Mouse (Mus musculus) MEL (cell line): ENCODE results near the gene Kcne2. TPM values are rescaled to one million over a fixed set of nuclear protein-coding genes. Genes with fewer than 3 reads are reported as not detected.

Experiments
- DNase-seq: peaks from one replicate; pipeline ENCODE4 v3.0.0; 2011; ENCODE audit warnings: low read depth, low spot score
- H3K27ac ChIP-seq: 2 replicates; pipeline ENCODE4 v1.5.1; 2012; ENCODE audit warnings: low read depth, mild to moderate bottlenecking, control low read depth, low read length, moderate library complexity; ENCODE audit not compliant: control insufficient read depth
- H3K27me3 ChIP-seq, 2 experiments: fragments of 150-350 bp in 1 of 2; sonication (generic) in 1 of 2; 2 replicates each; pipeline ENCODE4 v1.6.1; 2012; ENCODE audit warnings: low read length in 2 of 2, mild to moderate bottlenecking in 2 of 2, improper control_type of control experiment in 1 of 2, moderate library complexity in 1 of 2; ENCODE audit not compliant: insufficient read depth in 2 of 2, control insufficient read depth in 1 of 2
- H3K36me3 ChIP-seq, 2 experiments: 2 replicates each; pipeline ENCODE4 v1.6.1; 2012 to 2014; ENCODE audit warnings: low read length in 2 of 2, improper control_type of control experiment in 1 of 2, inconsistent platforms in 1 of 2, mild to moderate bottlenecking in 1 of 2; ENCODE audit not compliant: insufficient read depth in 2 of 2, control insufficient read depth in 1 of 2
- H3K4me1 ChIP-seq, 2 experiments: fragments of 150-350 bp in 1 of 2; sonication (generic) in 1 of 2; 2 replicates each; pipeline ENCODE4 v1.6.1; 2012; ENCODE audit warnings: low read length in 2 of 2, improper control_type of control experiment in 1 of 2, mild to moderate bottlenecking in 1 of 2; ENCODE audit not compliant: insufficient read depth in 2 of 2, control insufficient read depth in 1 of 2
- H3K4me3 ChIP-seq, 2 experiments: fragments of 150-350 bp in 1 of 2; sonication (generic) in 1 of 2; 2 replicates each; pipeline ENCODE4 v1.5.1; 2012; ENCODE audit warnings: low read depth in 2 of 2, low read length in 2 of 2, mild to moderate bottlenecking in 2 of 2, moderate library complexity in 2 of 2, control low read depth in 1 of 2, improper control_type of control experiment in 1 of 2; ENCODE audit not compliant: control insufficient read depth in 1 of 2, insufficient read depth in 1 of 2
- H3K79me2 ChIP-seq: 2 replicates; pipeline ENCODE4 v1.6.1; 2012; ENCODE audit warnings: mild to moderate bottlenecking, low read length, moderate library complexity; ENCODE audit not compliant: control insufficient read depth, poor library complexity, insufficient read depth
- H3K9ac ChIP-seq: 2 replicates; pipeline ENCODE4 v1.6.1; 2012; ENCODE audit warnings: low read depth, mild to moderate bottlenecking, control low read depth, low read length, moderate library complexity; ENCODE audit not compliant: control insufficient read depth, poor library complexity, severe bottlenecking
- H3K9me3 ChIP-seq: fragments of 150-350 bp; sonication (generic); replicated peaks from 2 replicates; pipeline ENCODE4 v1.6.1; 2012; ENCODE audit warnings: mild to moderate bottlenecking, low read length, improper control_type of control experiment, moderate library complexity; ENCODE audit not compliant: insufficient read depth
- MEF2A ChIP-seq: IDR thresholded peaks from 2 replicates; pipeline ENCODE4 v1.6.1; 2014; ENCODE audit warnings: low read depth, mild to moderate bottlenecking, inconsistent platforms, low read length, improper control_type of control experiment; ENCODE audit not compliant: poor library complexity, insufficient replicate concordance, severe bottlenecking; ENCODE audit errors: extremely low read depth
- POLR2A ChIP-seq, 2 experiments: IDR thresholded peaks; 2 replicates each; pipeline ENCODE4 v1.6.1; 2011 to 2012; ENCODE audit warnings: low read length in 2 of 2, mild to moderate bottlenecking in 2 of 2, control low read depth in 1 of 2, improper control_type of control experiment in 1 of 2, low read depth in 1 of 2, moderate library complexity in 1 of 2; ENCODE audit not compliant: control insufficient read depth in 1 of 2, insufficient read depth in 1 of 2, poor library complexity in 1 of 2
- POLR2AphosphoS5 ChIP-seq: IDR thresholded peaks from 2 replicates; pipeline ENCODE4 v1.6.1; 2012; ENCODE audit warnings: low read depth, borderline replicate concordance, mild to moderate bottlenecking, inconsistent platforms, low read length, moderate library complexity, mixed read lengths
- TBP ChIP-seq: IDR thresholded peaks from 2 replicates; pipeline ENCODE4 v1.8.0; 2011; ENCODE audit warnings: low read depth, low read length, improper control_type of control experiment
- UBTF ChIP-seq: IDR thresholded peaks from 2 replicates; pipeline ENCODE4 v1.6.1; 2012; ENCODE audit warnings: low read depth, mild to moderate bottlenecking, inconsistent platforms, low read length, improper control_type of control experiment, moderate library complexity, borderline replicate concordance; ENCODE audit not compliant: insufficient read depth
- USF1 ChIP-seq: IDR thresholded peaks from 2 replicates; pipeline ENCODE4 v1.6.1; 2014; ENCODE audit warnings: low read depth, mild to moderate bottlenecking, inconsistent platforms, low read length, improper control_type of control experiment, moderate library complexity
- polyA plus RNA-seq, 2 experiments: library from polyadenylated mRNA; stranded (reverse) in 1 of 2; unstranded in 1 of 2; fragments of >175 nt in 1 of 2; fragments of >200 nt in 1 of 2; gene quantifications; 2 replicates each; pipeline versions ENCODE4 v1.2.1 to v1.2.4; 2012; ENCODE audit warnings: low replicate concordance in 2 of 2, low read depth in 1 of 2; ENCODE audit not compliant: insufficient read length in 2 of 2, insufficient read depth in 1 of 2, missing spikeins in 1 of 2
- total RNA-seq: library from RNA; depleted of rRNA; stranded (reverse); fragments of 300-350 nt; gene quantifications from 2 replicates; pipeline ENCODE4 v1.2.3, GENCODE M21; 2012; rRNA removed

Gene Kcne2
- total and polyA plus RNA-seq, 3 experiments, result 0.06 TPM; not detected in 2

DNA sequence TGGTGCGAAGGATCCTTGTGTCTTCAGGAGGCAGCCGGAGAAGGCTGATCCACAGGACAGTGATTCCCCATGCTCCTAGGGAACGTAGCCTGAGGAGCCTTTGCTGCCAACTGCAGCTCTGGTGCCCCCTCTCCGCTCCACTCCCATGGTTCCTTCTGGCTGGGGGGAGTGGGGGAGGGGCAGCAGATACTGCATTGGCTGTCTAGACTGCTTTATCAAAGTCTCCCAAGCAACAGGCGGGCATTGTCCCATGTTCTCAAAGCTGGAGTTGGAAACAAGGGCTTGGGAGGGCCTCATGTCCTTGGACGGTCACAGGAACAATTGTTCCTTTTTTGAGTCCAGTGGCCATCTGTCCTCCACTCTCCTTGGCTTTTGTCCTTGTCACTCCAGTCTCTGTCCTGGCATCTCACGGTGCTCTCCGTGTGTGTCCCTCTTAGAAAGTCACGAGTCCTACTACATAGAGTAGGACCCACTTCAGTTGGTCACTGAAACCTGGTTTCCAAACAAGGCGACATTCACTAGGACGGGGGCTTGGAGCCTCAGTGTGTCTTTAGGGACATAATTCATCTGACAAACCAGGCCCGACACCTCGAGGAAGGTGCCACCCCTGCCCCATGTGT lies 54.2 kb downstream of the Kcne2 start:
- DNase-seq, result no peak
- no peaks in the 10 kb centered on the region for H3K9me3 ChIP-seq
- H3K79me2 ChIP-seq, result no peaks in the 10 kb centered on the region
- peaks cover 0 to 5% of the 10 kb centered on the region in 2 experiments; a peak in 3 of 4 replicates for H3K4me1 ChIP-seq
- H3K9ac ChIP-seq, result no peak overlapping the region
- no peak for TF ChIP-seq USF1
- no peak for TF ChIP-seq TBP
- no peak for TF ChIP-seq UBTF
- TF ChIP-seq MEF2A, result no peak
- TF ChIP-seq POLR2A (IDR thresholded peaks at IDR 0.05; ENCODE audit: control insufficient read depth in 1 of 2, insufficient read depth in 1 of 2, low read depth in 1 of 2, low read length in 2 of 2, poor library complexity in 1 of 2), result no peak
- no peak for TF ChIP-seq POLR2AphosphoS5
- no peaks in the 10 kb centered on the region for H3K27me3 ChIP-seq
- no peak overlapping the region for H3K27ac ChIP-seq
- peaks cover 0 to 5% of the 10 kb centered on the region in 2 experiments; a peak in 1 of 4 replicates for H3K36me3 ChIP-seq
- H3K4me3 ChIP-seq, result no peak overlapping the region

Other genes with a start within 250 kb of the Kcne2 start
- gene Mrps6, start 234.1 kb upstream of the Kcne2 start, total RNA-seq, result 37.4 and 40.8 TPM in 2 replicates
- 10 to 100 TPM in 1 of 2 experiments, not detected in 1; 71.0 TPM for gene Mrps6, start 234.1 kb upstream of the Kcne2 start, polyA plus RNA-seq
- gene Gm49711, start 234.1 kb upstream of the Kcne2 start, total RNA-seq, result not detected in 2 replicates
- not detected for gene Gm49711, start 234.1 kb upstream of the Kcne2 start, polyA plus RNA-seq
- 5.0 and 6.7 TPM in 2 replicates for gene Slc5a3, start 234.1 kb upstream of the Kcne2 start, total RNA-seq
- gene Slc5a3, start 234.1 kb upstream of the Kcne2 start, polyA plus RNA-seq, result 1 to 10 TPM in 1 of 2 experiments, not detected in 1; 2.9 TPM
- 70.3 and 84.7 TPM in 2 replicates for gene Smim11, start 8.9 kb downstream of the Kcne2 start, total RNA-seq
- gene Smim11, start 8.9 kb downstream of the Kcne2 start, polyA plus RNA-seq, result 10 to 100 TPM in 1 of 2 experiments, not detected in 1; 81.5 TPM
- gene Fam243, start 29.1 kb downstream of the Kcne2 start, total RNA-seq, result not detected in 2 replicates
- gene Fam243, start 29.1 kb downstream of the Kcne2 start, polyA plus RNA-seq, result not detected
- not detected in 2 replicates for gene Kcne1, start 67.1 kb downstream of the Kcne2 start, total RNA-seq
- not detected for gene Kcne1, start 67.1 kb downstream of the Kcne2 start, polyA plus RNA-seq
- gene Rcan1, start 178.5 kb downstream of the Kcne2 start, total RNA-seq, result 7.5 and 9.5 TPM in 2 replicates
- 10 to 100 TPM in 1 of 2 experiments, not detected in 1; 14.6 TPM for gene Rcan1, start 178.5 kb downstream of the Kcne2 start, polyA plus RNA-seq
- gene Clic6, start 193.3 kb downstream of the Kcne2 start, total RNA-seq, result not detected in 2 replicates
- gene Clic6, start 193.3 kb downstream of the Kcne2 start, polyA plus RNA-seq, result not detected